Mouse (Mus musculus) testis, adult 2 months (tissue): ENCODE measurements around the gene Lamb3. TPM values are rescaled to one million over a fixed set of nuclear protein-coding genes. Genes with fewer than 3 reads are reported as not detected.
A peak's percentile ranks its signal among the peaks of the same experiment; 100 is the strongest.

Experiments
- H3K27ac ChIP-seq: fragments of 200-500 bp; 2 replicates; pipeline ENCODE4 v1.5.1; 2012; ENCODE audit warnings: low read depth, low read length; ENCODE audit not compliant: control insufficient read depth, insufficient read depth
- H3K27me3 ChIP-seq: fragments of 200-500 bp; 2 replicates; pipeline ENCODE4 v1.6.1; 2012; ENCODE audit warnings: mild to moderate bottlenecking, low read length, moderate library complexity; ENCODE audit not compliant: control insufficient read depth, insufficient read depth
- H3K36me3 ChIP-seq: fragments of 200-500 bp; 2 replicates; pipeline ENCODE4 v1.6.1; 2012; ENCODE audit warnings: mild to moderate bottlenecking, low read length; ENCODE audit not compliant: control insufficient read depth, insufficient read depth
- H3K4me1 ChIP-seq: fragments of 200-500 bp; 2 replicates; pipeline ENCODE4 v1.6.1; 2012; ENCODE audit warnings: low read length; ENCODE audit not compliant: control insufficient read depth, insufficient read depth
- H3K4me3 ChIP-seq: fragments of 200-500 bp; 2 replicates; pipeline ENCODE4 v1.5.1; 2012; ENCODE audit warnings: low read depth, mild to moderate bottlenecking, low read length, moderate library complexity, mixed read lengths; ENCODE audit not compliant: control insufficient read depth
- CTCF ChIP-seq: fragments of 200-500 bp; IDR thresholded peaks from 2 replicates; pipeline ENCODE4 v1.5.1; 2012; ENCODE audit warnings: low read depth, mild to moderate bottlenecking, inconsistent platforms, low read length, moderate library complexity; ENCODE audit not compliant: control insufficient read depth, insufficient read depth, insufficient replicate concordance
- POLR2A ChIP-seq: fragments of 200-500 bp; IDR thresholded peaks from 2 replicates; pipeline ENCODE4 v1.6.1; 2012; ENCODE audit warnings: low read depth, mild to moderate bottlenecking, inconsistent platforms, low read length, moderate library complexity; ENCODE audit not compliant: control insufficient read depth
- polyA plus RNA-seq: library from polyadenylated mRNA; depleted of rRNA; stranded (reverse); fragments of >200 nt; gene quantifications from 2 replicates; pipeline ENCODE4 v1.2.3, GENCODE M21; 2012

Gene Lamb3
- polyA plus RNA-seq, 1 experiment = 4.2 TPM

- no peaks in the 10 kb centered on the region for H3K36me3 ChIP-seq
- H3K4me3 ChIP-seq = no peak overlapping the region
- H3K27ac ChIP-seq = no peak overlapping the region
- no peaks in the 10 kb centered on the region; the same call in 1 of the 2 replicates for H3K4me1 ChIP-seq
- no peaks in the 10 kb centered on the region for H3K27me3 ChIP-seq
- TF ChIP-seq CTCF (no peak), POLR2A (no peak)
Measured at GRCm38 (mm10) chr1:193325891-193326290, 118.4 kb downstream of the Lamb3 start.

GRCm38 (mm10) chr1:193326456-193327145, 119.1 kb downstream of the Lamb3 start:
- TF ChIP-seq POLR2A (no peak), CTCF (peak; percentile 21; the same call in 1 of the 2 replicates)
- Histone ChIP-seq H3K4me1 (no peaks in the 10 kb centered on the region; the same call in 1 of the 2 replicates), H3K4me3 (no peak overlapping the region), H3K27me3 (no peaks in the 10 kb centered on the region), H3K27ac (no peak overlapping the region), H3K36me3 (no peaks in the 10 kb centered on the region)

GRCm38 (mm10) chr1:193327216-193327615, 119.7 kb downstream of the Lamb3 start:
- Histone ChIP-seq H3K27me3 (no peaks in the 10 kb centered on the region), H3K4me1 (no peaks in the 10 kb centered on the region; the same call in 1 of the 2 replicates), H3K36me3 (no peaks in the 10 kb centered on the region), H3K27ac (no peak overlapping the region), H3K4me3 (no peak overlapping the region)
- TF ChIP-seq CTCF (no peak), POLR2A (no peak)

- Histone ChIP-seq H3K36me3 (no peaks in the 10 kb centered on the region), H3K27me3 (no peaks in the 10 kb centered on the region), H3K4me3 (no peak overlapping the region), H3K27ac (no peak overlapping the region), H3K4me1 (no peaks in the 10 kb centered on the region; the same call in 1 of the 2 replicates)
- no peak for TF ChIP-seq CTCF
- no peak for TF ChIP-seq POLR2A
Measured at GRCm38 (mm10) chr1:193327686-193328085, 120.2 kb downstream of the Lamb3 start.

- H3K36me3 ChIP-seq = no peaks in the 10 kb centered on the region
- no peaks in the 10 kb centered on the region for H3K27me3 ChIP-seq
- H3K27ac ChIP-seq = no peak overlapping the region
- TF ChIP-seq CTCF (no peak), POLR2A (no peak)
- H3K4me1 ChIP-seq = peaks cover 2% of the 10 kb centered on the region; the same call in 1 of the 2 replicates
- no peak overlapping the region for H3K4me3 ChIP-seq
Measured at GRCm38 (mm10) chr1:193329557-193329956, 122.1 kb downstream of the Lamb3 start.

GRCm38 (mm10) chr1:193330172-193330571, 122.7 kb downstream of the Lamb3 start:
- peaks cover 2% of the 10 kb centered on the region; the same call in 1 of the 2 replicates for H3K4me1 ChIP-seq
- H3K27me3 ChIP-seq = no peaks in the 10 kb centered on the region
- no peak overlapping the region for H3K27ac ChIP-seq
- H3K4me3 ChIP-seq = no peak overlapping the region
- no peaks in the 10 kb centered on the region for H3K36me3 ChIP-seq
- TF ChIP-seq POLR2A (no peak), CTCF (peak; percentile 55; the same call in 1 of the 2 replicates)

GRCm38 (mm10) chr1:193330626-193331025, 123.1 kb downstream of the Lamb3 start:
- no peak overlapping the region for H3K4me3 ChIP-seq
- no peak overlapping the region for H3K27ac ChIP-seq
- no peaks in the 10 kb centered on the region for H3K36me3 ChIP-seq
- no peaks in the 10 kb centered on the region for H3K27me3 ChIP-seq
- TF ChIP-seq POLR2A (no peak), CTCF (no peak)
- H3K4me1 ChIP-seq = peaks cover 2% of the 10 kb centered on the region; the same call in 1 of the 2 replicates
